ENCODE assay signal across 13 mouse cellular contexts in genomic region chr10:8505346-8506246, GRCm38 (mm10). TPM values are rescaled to one million over a fixed set of nuclear protein-coding genes. Genes with fewer than 3 reads are reported as not detected.
A peak's percentile ranks its signal among the peaks of the same experiment; 100 is the strongest.
DNase-seq lines count a peak whose midpoint lies in the region; ATAC-seq and TF ChIP-seq lines count a peak whose summit lies in the region.
"Had no signal": no experiment of that assay in that cellular context is flagged by ENCODE, and none has a peak within 500 bp of the region (broad histone marks: within the 10 kb centered on the region; RNA-seq: fewer than 3 reads in every experiment).

No protein-coding gene starts in this region.

- H3K9me3 ChIP-seq in heart, embryonic 16.5 days (replicated peaks; ENCODE audit: control insufficient read depth, low read length) = 0 out of 2 replicates have a peak, but pooled peaks cover 5% of the 10 kb centered on the region
- H3K9me3 ChIP-seq in heart, embryonic 11.5 days (replicated peaks; ENCODE audit: control insufficient read depth, low read length) = no peaks in the 10 kb centered on the region
- H3K9me3 ChIP-seq: forebrain, embryonic 12.5 days; neural tube, embryonic 12.5 days had no signal

- DNase-seq in CD4-positive helper T cell, adult 2 months (ENCODE audit: low read depth, low spot score) = peak; percentile 87
- DNase-seq in brain, embryonic 14.5 days (ENCODE audit: low read depth) = peak; percentile 15
- DNase-seq in left cerebral cortex, postnatal 10 days (ENCODE audit: extremely low spot score in 1 of 2, low spot score in 2 of 2) = no peak
- DNase-seq in kidney, postnatal 36 days = no peak
- no peak for DNase-seq in thymus, adult 2 months
- DNase-seq: adrenal gland, postnatal 25 days; cerebellum, postnatal 36 days had no signal

- H3K27ac ChIP-seq in heart, embryonic 16.5 days (ENCODE audit: low read length) = no peak overlapping the region; the same call in 1 of the 2 replicates
- no peak overlapping the region for H3K27ac ChIP-seq in heart, embryonic 11.5 days (ENCODE audit: low read depth, low read length)
- no peak overlapping the region for H3K27ac ChIP-seq in thymus, adult 2 months (ENCODE audit: control insufficient read depth, insufficient read depth, low read length)
- H3K27ac ChIP-seq: forebrain, embryonic 12.5 days; macrophage; neural tube, embryonic 12.5 days had no signal

- no peak overlapping the region for H3K4me3 ChIP-seq in heart, embryonic 16.5 days (ENCODE audit: low read length)
- H3K4me3 ChIP-seq in heart, embryonic 11.5 days (ENCODE audit: low read depth, low read length) = no peak overlapping the region
- H3K4me3 ChIP-seq in thymus, adult 2 months (ENCODE audit: control insufficient read depth, insufficient read depth, low read length) = no peak overlapping the region
- H3K4me3 ChIP-seq: forebrain, embryonic 12.5 days; neural tube, embryonic 12.5 days had no signal

- H3K36me3 ChIP-seq in heart, embryonic 16.5 days (ENCODE audit: control insufficient read depth, insufficient read depth) = no peaks in the 10 kb centered on the region
- no peaks in the 10 kb centered on the region for H3K36me3 ChIP-seq in heart, embryonic 11.5 days (ENCODE audit: control insufficient read depth, insufficient read depth, low read length)
- H3K36me3 ChIP-seq in thymus, adult 2 months (ENCODE audit: control insufficient read depth, insufficient read depth, low read length) = no peaks in the 10 kb centered on the region
- H3K36me3 ChIP-seq: forebrain, embryonic 12.5 days; neural tube, embryonic 12.5 days had no signal

- WGBS in heart, embryonic 16.5 days = 38% methylated on average over 13 of the region's 13 CpGs
- WGBS in heart, embryonic 11.5 days (ENCODE audit: insufficient replicate concordance) = 47% methylated on average over 13 of the region's 13 CpGs
- 8% methylated on average over 13 of the region's 13 CpGs for WGBS in thymus, adult 2 months

- peaks cover 13% of the 10 kb centered on the region for H3K4me1 ChIP-seq in heart, embryonic 16.5 days (ENCODE audit: control insufficient read depth, insufficient read depth, low read length)
- 0 out of 2 replicates have a peak, but pooled peaks cover 4% of the 10 kb centered on the region for H3K4me1 ChIP-seq in heart, embryonic 11.5 days (ENCODE audit: control insufficient read depth, insufficient read depth, low read length)
- H3K4me1 ChIP-seq in thymus, adult 2 months (replicated peaks; ENCODE audit: control insufficient read depth, insufficient read depth, low read length) = peaks cover 7% of the 10 kb centered on the region
- H3K4me1 ChIP-seq: forebrain, embryonic 12.5 days had no signal

- TF ChIP-seq POLR2A in brain, embryonic 14.5 days (IDR thresholded peaks at IDR 0.05; ENCODE audit: borderline replicate concordance, extremely low read depth, insufficient read depth, insufficient read length, poor library complexity, severe bottlenecking) = no peak
- no peak for TF ChIP-seq POLR2A in thymus, adult 2 months (IDR thresholded peaks at IDR 0.05; ENCODE audit: control insufficient read depth, extremely low read depth, insufficient read depth, low read length, poor library complexity)

- H3K4me2 ChIP-seq in heart, embryonic 16.5 days (ENCODE audit: low read depth, low read length) = peak overlapping the region; percentile 41
- no peak overlapping the region for H3K4me2 ChIP-seq in heart, embryonic 11.5 days
- H3K4me2 ChIP-seq: forebrain, embryonic 12.5 days; neural tube, embryonic 12.5 days had no signal

- no peak overlapping the region; the same call in 1 of the 2 replicates for H3K9ac ChIP-seq in heart, embryonic 16.5 days (ENCODE audit: low read length)
- H3K9ac ChIP-seq in heart, embryonic 11.5 days (ENCODE audit: low read depth, low read length) = no peak overlapping the region
- H3K9ac ChIP-seq: forebrain, embryonic 12.5 days; neural tube, embryonic 12.5 days had no signal

- intact Hi-C loops in left cerebral cortex, postnatal 10 days (cut with DNase I) = no loop called here

- H3K27me3 ChIP-seq in heart, embryonic 16.5 days (ENCODE audit: control insufficient read depth, insufficient read depth, low read length) = no peaks in the 10 kb centered on the region
- no peaks in the 10 kb centered on the region for H3K27me3 ChIP-seq in heart, embryonic 11.5 days (ENCODE audit: control insufficient read depth, insufficient read depth, low read length)
- no peaks in the 10 kb centered on the region for H3K27me3 ChIP-seq in thymus, adult 2 months (ENCODE audit: control insufficient read depth, insufficient read depth, low read length)
- H3K27me3 ChIP-seq: forebrain, embryonic 12.5 days; neural tube, embryonic 12.5 days had no signal

- TF ChIP-seq CTCF in brain, embryonic 14.5 days (IDR thresholded peaks at IDR 0.05; ENCODE audit: borderline replicate concordance, extremely low read depth, insufficient read depth, insufficient read length) = no peak
- no peak for TF ChIP-seq CTCF in thymus, adult 2 months (IDR thresholded peaks at IDR 0.05; ENCODE audit: borderline replicate concordance, control insufficient read depth, extremely low read depth, insufficient read depth, low read length, poor library complexity)

- no peak; the same call in 1 of the 2 replicates for ATAC-seq in heart, embryonic 16.5 days (replicated peaks; ENCODE audit: extremely low read depth, insufficient read depth, low FRiP score)
- no peak for ATAC-seq in heart, embryonic 11.5 days (replicated peaks; ENCODE audit: insufficient number of reproducible peaks, low FRiP score, low TSS enrichment)
- ATAC-seq in megakaryocyte, adult 5-6 weeks (ENCODE audit: poor library complexity, severe bottlenecking) = peak; percentile 73

RNA-seq across cellular contexts. Expression of gene Ust, which starts 13.0 kb away (rescaled TPM):
- polyA plus RNA-seq in heart, embryonic 16.5 days (2015; fragmentation: Nextera tagmentation; extraction: Ambion mirVana) = 2.1 and 2.2 TPM in 2 replicates
- 2.5 and 2.9 TPM in 2 replicates for polyA plus RNA-seq in heart, embryonic 11.5 days (2014; fragmentation: Nextera tagmentation; extraction: Ambion mirVana)
- 3.7 and 4.4 TPM in 2 replicates for polyA plus RNA-seq in brain, embryonic 14.5 days (2012; rRNA removed)
- 1.6 and 2.1 TPM in 2 replicates for total RNA-seq in megakaryocyte, adult 5-6 weeks (2015)
- 0.85 and 1.2 TPM in 2 replicates for total RNA-seq in megakaryocyte, adult 5-6 weeks (2017)
- total RNA-seq in left cerebral cortex, postnatal 10 days (2021) = 10 to 100 TPM; 30.3 to 32.6 TPM
- polyA plus RNA-seq in thymus, adult 2 months (2012; rRNA removed) = 2.9 and 3.5 TPM in 2 replicates

Comparison
In these comparisons a context has a peak if more than half of its experiments do, and no peak if none do; other contexts are left out.
1. DNase-seq: peak in CD4-positive helper T cell, adult 2 months (single experiment) and brain, embryonic 14.5 days (single experiment); none in left cerebral cortex, postnatal 10 days (0 of 2), kidney, postnatal 36 days (0 of 2) and thymus, adult 2 months (single experiment).